Mouse (Mus musculus) lung, postnatal 14 days (tissue): ENCODE results near the gene Gga1.
A peak's percentile ranks its signal among the peaks of the same experiment; 100 is the strongest.

Experiments used
- DNase-seq: peaks from one replicate; pipeline ENCODE4 v3.0.0; 2021

Gene Gga1

DNA sequence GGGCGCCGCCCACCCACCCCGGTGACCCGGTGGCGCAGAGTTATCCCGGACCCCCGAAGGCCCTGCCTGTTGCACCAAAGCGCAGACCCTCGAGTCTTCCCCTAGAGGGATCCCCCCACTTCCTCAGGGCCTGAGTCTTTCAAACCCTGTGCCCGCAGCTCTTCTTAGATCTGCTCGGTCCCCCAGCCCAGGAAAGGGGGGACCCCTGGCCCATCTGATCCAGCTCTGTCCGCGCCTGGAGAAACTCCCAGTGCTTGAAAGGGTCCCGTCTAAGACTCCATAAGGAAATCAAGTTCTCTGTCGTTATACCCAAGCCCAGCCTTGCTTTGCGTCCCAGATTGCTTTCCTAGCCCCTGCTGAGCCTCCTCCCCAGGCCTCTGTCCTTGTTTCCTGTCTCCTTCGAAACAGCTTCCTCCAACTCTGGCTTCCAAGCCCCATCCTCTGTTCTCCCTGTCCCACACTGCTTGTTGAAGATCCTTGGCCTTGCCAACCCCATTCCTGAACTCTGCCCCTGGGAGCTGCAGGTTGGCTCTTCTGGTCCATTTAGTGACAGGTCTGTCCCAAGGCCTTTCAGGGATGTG lies 910 bp downstream of the Gga1 start:
- DNase-seq = no peak

DNA sequence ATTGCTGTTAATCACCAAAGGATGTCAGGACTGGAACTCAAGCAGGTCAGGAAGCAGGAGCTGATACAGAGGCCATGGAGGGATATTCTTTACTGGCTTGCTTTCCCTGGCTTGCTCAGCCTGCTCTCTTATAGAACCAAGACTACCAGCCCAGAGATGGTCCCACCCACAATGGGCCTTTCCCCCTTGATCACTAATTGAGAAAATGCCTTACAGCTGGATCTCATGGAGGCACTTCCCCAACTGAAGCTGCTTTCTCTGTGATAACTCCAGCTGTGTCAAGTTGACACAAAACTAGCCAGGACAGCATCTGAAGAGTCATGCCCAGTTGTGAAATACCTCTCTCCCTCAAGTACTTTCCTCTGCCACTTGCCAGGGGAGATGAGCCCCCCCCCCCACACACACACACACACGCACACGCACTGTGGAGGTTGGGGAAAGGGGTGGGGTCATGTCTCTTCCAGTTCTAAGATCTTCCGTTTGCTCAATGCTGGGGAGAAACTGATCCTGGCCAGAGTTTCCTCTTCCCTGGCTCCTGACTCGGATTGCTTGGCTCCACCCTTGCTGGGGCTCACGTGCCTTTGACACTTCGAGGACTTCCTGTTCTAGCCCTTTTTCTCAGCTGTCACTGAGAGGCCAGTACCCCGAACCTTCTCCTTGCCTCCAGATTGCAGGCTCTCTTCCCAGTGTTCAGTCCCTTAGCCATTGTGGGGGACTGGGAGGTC lies 2.0 kb downstream of the Gga1 start:
- peak; percentile 57 for DNase-seq

DNA sequence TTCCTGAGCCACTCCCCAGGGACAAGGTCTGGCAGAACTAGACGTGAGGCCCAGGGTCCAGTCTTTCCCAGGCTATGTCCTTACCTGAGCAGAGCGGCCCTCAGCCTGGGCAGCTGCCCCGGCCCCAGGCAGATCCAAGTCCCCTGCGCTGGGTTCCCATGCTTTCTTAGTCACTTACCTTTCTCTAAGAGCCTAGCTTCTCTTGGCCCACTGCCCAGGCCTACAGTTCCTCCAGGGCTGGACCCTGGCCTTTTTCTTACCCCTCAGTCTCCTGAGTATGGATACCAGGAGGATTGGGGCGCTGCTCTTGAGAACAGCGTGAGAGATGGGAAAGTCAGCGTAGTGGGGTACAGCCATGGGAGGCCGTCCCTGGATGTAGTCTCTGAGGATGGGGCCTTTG lies 3.4 kb downstream of the Gga1 start:
- DNase-seq = no peak

DNA sequence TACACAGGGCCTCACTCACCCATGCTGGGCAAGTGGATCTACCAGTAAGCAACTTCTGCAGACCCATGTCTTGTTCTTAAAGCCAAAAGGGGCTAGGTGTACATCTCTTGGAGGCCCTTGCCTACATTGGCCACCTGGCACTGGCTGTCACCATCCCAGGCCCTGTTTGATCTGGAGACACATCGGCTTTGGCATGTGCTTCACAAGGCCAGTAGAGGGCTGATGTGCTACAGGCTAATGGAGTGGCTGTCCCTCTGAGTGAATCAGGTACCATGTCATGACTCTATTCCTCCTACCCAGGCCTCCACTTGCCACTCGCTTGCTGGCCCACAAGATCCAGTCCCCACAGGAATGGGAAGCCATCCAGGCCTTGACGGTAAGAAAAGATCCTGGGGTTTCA lies 4.8 kb downstream of the Gga1 start:
- DNase-seq = no peak

DNA sequence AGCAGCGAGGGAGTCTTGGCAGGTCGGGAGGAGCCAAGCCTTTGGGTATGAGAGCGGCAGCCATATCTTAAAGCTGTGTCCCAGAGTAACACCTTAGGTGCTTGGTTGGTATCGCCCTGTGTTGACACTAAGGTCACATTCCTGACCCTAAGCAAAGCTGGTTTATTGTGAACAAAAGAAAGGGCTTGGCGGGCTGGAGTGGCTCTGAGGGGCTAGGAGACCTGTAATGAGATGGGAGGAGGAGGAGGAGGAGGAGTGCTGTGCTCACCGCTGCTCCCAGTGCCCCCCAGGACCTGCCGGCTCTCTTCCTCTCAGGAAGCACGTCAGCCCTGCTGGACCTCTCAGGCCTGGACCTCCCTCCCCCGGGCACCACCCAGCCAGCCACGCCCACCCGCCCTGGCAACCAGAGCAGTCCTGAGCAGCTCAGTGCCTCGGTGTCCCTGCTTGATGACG lies 12.4 kb downstream of the Gga1 start:
- no peak for DNase-seq

DNA sequence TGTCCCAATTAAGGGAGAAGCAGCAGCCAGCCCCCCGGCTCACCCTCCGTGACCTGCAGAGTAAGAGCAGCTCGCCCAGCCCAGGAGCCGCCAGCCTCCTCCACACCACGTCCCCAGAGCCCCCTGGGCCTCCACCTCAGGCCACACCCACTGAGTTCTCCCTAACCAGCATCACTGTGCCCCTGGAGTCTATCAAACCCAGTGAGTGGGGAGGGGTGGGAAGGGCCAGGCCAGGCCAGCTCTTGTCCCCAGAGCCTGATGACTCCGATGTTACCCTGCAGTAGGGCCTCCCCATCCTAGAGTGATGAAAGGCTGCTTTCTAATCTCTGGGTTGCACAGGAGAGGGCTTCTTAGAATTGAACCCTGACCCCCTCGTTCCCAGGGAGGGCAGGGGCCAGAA lies 15.4 kb downstream of the Gga1 start:
- DNase-seq = no peak

DNA sequence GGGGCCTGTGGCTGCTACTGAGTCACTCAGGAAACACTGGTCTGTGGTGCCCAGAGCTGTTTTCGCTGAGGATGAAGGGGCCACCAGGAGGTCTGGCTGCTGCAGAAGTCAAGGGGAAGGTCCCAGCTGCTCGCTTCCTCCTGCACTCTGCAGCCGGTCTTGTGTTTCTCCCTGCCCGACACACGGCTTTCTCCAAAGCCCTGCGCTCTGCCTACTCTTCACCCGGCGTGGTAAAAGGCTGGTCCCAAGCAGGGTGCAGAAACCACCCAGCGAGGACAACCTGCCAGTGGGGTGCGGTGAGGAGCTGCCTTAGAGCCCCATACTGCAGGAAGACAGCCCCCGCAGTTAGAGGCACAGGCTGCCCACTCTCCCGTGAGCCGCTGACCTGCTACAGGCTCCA lies 17.7 kb downstream of the Gga1 start:
- no peak for DNase-seq

DNA sequence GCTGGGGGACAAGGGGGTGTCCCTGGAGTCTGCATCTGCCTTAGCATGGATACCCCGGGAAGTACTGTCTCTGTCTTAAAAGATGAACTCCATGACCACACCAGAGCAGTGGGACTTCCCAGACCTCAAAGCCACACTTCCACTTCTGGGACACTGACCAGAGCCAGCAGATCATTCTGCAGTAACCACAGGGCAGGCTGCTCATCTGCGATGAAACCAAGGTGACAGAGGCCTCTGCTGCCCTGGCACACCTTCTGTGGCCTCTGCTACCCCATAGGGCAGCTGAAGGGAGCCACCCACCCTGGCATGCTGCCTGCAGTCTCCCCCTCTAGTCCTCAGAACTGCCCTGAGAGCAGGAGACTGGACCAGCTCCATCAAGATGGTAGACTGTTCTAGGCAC lies 18.8 kb downstream of the Gga1 start:
- DNase-seq = no peak

DNA sequence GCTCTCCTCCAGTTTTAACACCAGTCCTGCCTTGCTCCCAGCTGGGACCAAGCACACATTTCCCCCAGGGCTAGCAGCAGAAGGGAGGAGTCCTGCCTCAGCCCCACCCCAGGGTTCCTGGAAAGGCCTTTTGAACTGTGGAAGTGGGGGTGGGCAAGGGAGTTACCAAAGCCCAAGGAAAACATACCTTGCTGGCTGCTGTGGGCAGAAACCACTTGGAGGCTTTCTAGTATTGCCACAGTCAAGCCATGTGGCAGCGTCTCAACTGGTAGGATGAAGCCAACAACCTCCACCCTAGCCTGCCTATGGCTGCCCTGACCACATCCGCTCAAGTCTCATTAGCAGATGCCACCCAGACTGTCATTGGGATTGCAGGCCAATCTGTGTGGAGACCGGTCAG lies 19.2 kb downstream of the Gga1 start:
- DNase-seq = no peak

DNA sequence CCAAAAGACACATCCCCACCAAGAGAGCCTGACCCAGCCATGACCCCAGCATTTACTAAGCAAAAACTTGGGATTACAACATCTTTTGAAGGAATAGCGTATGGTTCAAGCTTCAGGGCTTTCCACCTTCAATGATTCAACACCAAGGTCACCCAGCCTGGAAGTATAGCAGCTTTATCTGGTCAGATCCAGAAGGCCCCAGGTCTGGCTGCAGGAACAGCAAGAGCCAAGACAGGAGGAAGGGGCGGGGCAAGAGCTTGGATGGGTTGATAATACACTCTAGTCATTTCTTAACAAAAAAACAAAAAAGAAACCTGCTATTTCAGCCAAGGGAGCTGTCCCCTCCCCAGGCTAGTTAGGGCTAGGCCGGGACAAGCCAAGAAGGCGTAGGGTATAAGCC lies 20.5 kb downstream of the Gga1 start:
- no peak for DNase-seq

DNA sequence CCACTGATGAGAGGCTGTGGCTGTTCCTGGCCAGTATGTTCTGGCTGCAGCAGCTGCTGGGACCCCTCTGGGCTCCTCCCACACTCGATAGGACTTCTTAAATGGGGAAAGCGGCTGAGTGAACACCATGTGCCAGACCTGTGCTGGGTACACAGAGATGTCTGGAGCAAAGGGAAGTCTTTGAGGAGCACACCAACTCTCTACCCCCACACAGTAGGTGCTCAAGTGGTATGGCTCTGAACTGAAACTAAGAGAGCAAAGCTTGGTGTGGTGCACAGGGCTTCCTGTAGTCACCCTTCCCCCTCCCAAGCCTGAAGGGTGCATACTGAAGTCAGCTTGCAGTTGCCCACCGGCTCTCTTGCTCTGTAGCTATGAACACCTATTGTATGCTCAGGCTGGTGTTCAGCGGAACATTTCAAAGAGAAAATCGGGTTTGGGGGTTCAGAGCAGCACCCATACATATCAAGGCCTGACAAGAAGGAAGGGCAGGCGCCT lies 21.6 kb downstream of the Gga1 start:
- DNase-seq = no peak

DNA sequence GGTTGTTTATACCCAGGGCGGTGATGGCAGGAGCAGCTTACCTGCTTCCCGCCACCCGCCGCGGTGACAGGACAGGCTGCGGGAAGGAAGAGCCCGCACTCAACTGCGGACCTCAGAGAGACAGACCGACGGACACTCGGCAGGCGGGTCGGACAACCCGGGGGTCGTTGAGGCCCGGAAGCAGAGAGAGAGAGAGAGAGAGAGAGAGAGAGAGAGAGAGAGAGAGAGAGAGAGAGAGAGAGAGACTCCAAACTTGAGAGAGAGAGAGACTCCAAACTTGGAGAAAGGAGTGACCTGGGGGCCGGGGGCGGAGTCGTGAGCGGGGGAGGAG lies 22.4 kb downstream of the Gga1 start, which contains the start of gene Gm49510:
Gm49510 (plus strand) TSS at position 259 of the 331 bp plus-strand sequence.
- no peak for DNase-seq

DNA sequence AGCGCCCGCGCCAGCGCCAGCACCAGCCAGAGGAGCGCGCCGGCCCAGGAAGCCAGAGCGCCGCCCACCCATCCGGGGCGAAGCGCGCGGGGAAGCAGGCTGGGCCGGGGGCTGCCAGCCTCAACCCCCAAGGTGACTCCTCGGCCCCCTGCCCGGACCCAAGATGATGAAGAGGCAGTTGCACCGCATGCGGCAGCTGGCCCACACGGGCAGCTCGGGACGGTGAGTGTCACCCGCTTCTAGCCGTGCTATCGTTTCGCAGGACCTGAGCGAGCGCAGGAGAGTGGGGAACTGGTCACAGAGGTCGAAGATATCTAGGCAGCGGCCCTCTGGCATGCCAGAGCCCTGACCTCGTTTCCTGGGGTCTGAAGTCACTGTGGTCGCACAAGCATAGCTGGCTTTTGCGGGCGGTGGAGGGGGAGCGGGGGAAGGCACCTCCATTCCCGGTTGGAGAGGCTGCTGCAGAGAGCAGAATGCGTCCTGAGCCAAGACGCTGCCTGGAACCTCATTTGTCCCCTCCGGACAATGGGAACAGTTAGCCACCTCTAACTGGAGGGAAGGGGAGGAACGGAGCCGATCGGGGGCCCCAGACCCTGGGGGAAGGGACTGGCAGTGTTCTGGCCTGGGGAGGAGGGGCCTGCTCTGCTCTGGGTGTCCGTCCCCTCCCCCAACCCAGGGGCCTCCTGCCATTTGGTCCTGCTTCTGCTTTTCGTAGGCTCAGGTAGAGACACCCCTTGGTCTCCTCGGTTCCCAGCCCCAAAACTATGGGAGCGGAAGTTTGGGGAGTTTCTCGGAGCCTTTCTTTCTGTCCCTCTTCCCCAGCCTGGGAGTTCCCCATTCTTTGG lies 23.0 kb downstream of the Gga1 start, which contains the start of gene Sh3bp1:
Sh3bp1 (plus strand) TSS at position 29 of the 845 bp plus-strand sequence.
- peak; percentile 74 for DNase-seq

DNA sequence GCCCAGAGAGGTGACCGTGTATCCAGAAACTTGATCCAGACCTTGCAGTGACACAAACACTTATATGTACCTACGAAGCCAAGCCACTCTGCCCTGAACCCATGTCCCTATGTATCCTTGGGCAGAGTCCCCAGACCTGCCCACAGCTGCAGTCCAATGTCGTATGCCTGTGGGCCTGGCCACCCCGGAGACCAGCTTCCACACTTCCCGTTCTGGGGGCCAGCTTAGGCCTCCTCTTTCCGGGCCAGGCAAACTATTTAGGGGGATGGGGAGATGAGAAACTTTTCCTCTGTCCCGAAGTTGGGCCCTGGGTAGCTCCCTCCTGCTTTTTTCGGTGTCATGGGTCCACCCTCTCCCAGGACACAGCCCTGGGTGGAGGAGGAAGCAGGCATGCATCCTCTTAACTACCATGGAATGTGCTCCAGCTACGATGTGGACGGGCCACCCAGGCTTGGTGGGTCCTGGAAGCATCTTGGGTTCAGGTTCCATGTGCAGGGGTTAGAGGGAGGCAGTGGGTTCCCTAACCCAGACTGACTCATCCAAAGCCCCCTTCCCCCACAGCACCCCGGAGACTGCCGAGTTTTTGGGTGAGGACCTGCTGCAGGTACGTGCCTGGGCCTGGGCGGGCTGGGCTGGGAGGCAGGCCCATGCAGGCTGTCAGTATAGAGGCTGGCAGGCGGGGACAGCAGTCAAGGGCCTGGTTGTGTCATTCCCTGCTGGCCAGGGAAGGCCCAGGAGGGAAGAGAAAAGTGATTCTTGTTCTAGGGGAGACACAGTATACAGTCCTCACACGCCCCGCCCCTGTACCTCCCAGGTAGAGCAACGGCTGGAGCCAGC lies 23.8 kb downstream of the Gga1 start:
- no peak for DNase-seq

DNA sequence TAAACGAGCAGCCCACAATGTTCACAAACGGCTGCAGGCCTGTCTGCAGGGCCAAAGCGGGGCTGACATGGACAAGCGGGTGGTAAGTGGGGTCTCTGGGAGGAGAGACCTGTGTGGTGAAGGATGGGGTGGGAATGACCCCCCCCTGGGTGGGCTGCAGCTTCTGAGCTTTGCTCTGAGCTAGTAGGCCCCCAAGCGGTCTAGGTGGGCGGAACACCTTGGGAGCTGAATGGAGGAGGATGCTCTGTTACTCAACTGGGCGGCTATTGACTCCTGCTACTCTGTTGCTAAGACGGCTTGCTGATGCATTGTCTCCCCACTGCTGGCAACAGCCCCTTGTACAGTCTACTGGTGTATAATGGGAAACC lies 24.4 kb downstream of the Gga1 start:
- no peak for DNase-seq

DNA sequence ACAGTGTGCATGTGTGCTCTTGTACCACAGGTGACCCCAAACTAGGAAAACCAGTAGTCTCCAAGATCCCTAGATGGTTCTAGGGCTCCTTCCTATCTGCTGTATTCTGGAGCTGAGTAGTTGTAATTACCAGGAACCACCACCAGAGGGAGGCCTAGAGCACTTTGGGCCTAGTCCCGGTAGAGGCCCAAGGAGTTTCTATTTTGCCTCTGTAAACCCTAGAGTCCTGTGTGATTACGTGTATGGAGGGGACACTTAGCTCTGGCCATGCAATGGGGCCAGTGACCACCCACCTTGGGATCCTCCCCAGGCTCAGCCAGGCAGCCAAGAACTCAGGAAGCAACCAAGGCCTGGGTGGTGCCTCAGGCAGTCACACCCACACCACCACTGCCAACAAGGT lies 26.3 kb downstream of the Gga1 start:
- DNase-seq = peak; percentile 91

DNA sequence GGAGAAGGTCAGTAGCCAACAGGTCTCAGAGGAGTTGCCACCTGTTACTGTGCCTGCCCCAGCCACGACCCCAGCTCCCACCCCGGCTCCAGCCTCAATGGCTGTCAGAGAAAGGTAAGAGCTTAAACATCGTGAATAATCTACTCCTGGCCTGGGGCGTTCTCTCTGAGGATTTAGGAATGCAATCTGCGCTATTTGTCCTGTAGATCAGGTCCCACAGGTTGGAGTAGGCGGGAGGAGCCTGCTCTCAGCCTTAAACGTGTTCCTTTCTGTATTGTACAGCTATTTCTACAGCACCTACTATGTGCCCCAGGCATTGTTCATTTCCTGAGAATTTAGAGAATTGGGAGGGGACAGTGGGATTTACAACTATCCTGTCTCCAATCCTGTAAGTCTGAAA lies 31.4 kb downstream of the Gga1 start:
- DNase-seq = no peak

DNA sequence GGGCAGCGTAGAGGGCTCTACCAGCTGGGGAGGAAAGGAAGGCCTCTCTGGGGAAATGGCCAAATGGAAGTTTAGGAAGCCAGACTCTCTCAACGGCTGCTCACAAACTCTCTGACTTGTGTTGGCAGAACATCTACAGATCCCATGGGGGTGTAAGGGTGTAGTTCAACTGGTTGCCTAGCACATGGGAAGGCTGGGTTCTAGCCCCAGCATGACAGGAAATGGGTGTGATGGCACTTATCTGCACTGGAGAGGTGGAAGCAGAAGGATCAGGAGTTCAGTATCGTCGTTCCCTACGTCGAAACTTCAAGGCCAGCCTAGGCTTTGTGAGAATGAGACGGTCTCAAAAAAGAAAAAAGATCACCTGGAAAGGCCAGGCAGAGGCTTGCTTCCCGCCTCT lies 32.0 kb downstream of the Gga1 start:
- DNase-seq = no peak

DNA sequence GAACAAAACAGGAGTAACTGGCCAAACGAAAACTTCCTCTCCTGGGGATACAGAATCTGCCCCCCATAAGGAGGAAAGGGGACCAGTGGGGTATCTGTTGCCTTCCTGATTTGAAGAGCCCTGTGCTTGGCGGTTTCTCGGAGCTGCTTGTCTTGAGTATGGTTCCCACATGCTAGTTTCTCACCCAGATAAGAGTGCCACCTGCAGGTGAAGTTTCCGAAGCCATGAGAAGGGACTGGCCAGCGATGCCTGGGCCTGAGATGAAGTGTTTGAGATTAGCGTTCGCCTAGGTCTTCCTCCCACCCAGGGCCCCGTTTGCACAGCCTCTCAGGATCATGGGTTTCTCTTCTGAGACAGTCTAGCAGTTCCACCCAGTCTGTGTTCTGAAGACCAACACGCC lies 35.0 kb downstream of the Gga1 start:
- peak; percentile 59 for DNase-seq

DNA sequence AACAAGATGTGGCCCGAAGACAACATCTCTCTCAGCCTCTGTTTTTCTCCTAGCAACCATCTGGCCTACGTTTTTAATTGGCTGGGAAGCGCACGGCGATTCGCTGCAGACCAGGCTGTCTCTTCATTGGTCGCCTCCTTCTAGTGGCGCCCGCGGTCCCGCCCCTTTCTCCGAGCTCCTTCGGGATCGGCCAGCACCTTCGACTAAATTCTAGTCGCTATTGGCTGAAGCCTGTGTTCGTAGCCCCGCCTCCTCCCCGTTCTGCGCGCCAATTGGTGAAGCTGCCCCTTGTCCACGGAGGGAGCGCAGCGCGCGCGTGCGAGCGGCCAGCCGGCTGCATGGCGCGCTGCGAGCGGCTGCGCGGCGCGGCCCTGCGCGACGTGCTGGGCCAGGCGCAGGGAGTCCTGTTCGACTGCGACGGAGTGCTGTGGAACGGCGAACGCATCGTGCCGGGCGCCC lies 36.7 kb downstream of the Gga1 start, which contains the start of gene Pdxp:
Pdxp (plus strand) TSS at position 288 of the 459 bp plus-strand sequence.
- DNase-seq = peak; percentile 93

DNA sequence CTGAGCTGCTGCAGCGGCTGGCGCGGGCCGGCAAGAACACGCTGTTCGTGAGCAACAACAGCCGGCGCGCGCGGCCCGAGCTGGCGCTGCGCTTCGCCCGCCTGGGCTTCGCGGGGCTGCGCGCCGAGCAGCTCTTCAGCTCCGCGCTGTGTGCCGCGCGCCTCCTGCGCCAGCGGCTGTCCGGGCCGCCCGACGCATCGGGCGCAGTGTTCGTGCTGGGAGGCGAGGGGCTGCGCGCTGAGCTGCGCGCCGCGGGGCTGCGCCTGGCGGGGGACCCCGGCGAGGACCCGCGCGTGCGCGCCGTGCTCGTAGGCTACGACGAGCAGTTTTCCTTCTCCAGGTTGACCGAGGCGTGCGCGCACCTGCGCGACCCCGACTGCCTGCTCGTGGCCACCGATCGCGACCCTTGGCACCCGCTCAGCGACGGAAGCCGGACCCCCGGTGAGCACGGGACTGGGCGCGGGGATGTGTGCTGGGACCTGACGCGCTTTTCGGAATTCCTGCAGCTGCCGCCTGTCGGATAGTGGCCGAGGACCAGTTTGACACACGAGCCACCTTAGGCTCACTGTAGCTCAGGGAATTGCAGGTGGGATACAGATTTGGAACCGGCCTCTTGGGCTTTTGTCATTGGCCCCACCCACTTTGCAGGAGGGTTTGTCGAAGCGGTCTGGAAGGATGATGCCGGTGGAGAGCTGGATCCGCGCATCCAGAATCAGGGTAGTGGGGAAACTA lies 37.3 kb downstream of the Gga1 start:
- DNase-seq = no peak
